24 mouse cellular contexts compared by ENCODE assay signal in the genomic region with DNA sequence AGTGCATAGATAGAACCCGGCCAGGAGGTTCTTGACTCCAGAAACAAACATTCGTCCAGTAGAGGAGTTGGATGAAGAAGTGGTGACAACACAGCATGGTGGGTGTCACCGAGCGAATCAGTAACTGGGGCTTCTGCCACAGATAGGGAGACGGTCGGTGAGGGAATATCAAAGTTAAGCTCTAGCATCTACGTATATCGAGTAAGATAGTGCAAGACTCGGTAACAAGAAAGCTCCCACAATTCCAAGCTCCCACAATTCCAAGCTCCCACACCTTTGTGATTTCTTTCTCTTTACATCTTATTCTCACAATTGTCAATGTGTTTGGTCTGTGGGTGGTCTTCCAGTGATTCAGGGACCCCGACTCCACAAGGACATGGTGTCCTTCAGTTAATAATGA.
A peak's percentile ranks its signal among the peaks of the same experiment; 100 is the strongest.
DNase-seq lines count a peak whose midpoint lies in the region; ATAC-seq lines count a peak whose summit lies in the region.
"Had no signal": no experiment of that assay in that cellular context is flagged by ENCODE, and none has a peak within 500 bp of the region (broad histone marks: within the 10 kb centered on the region; RNA-seq: fewer than 3 reads in every experiment).

No protein-coding gene starts in this region.

- intact Hi-C loops in left cerebral cortex, postnatal 25 days (cut with DNase I): no loop called here

- peak overlapping the region; percentile 19 for H3K4me2 ChIP-seq in liver, embryonic 12.5 days
- peak overlapping the region; percentile 28; the same call in 1 of the 2 replicates for H3K4me2 ChIP-seq in liver, embryonic 13.5 days
- H3K4me2 ChIP-seq: embryonic facial prominence, embryonic 12.5 days; embryonic facial prominence, embryonic 15.5 days; heart, embryonic 11.5 days; hindbrain, embryonic 14.5 days had no signal

- ATAC-seq in liver, embryonic 12.5 days: no peak
- ATAC-seq in liver, embryonic 13.5 days (ENCODE audit: low read depth): no peak
- ATAC-seq: CD4-positive, CD25-positive, alpha-beta regulatory T cell, adult 4 months; forebrain, embryonic 14.5 days; forebrain, postnatal 0 days; intestine, postnatal 0 days; Patski had no signal

- H3K36me3 ChIP-seq in liver, embryonic 12.5 days: no peaks in the 10 kb centered on the region
- no peaks in the 10 kb centered on the region for H3K36me3 ChIP-seq in liver, embryonic 13.5 days
- H3K36me3 ChIP-seq: embryonic facial prominence, embryonic 12.5 days; embryonic facial prominence, embryonic 15.5 days had no signal

- peaks cover 35% of the 10 kb centered on the region for H3K4me1 ChIP-seq in liver, embryonic 12.5 days
- peaks cover 30% of the 10 kb centered on the region for H3K4me1 ChIP-seq in liver, embryonic 13.5 days (replicated peaks)
- H3K4me1 ChIP-seq: embryonic facial prominence, embryonic 12.5 days; embryonic facial prominence, embryonic 15.5 days had no signal

- 76% methylated on average over 10 of the region's 10 CpGs for WGBS in liver, embryonic 12.5 days (ENCODE audit: insufficient replicate concordance)
- 71% methylated on average over 10 of the region's 10 CpGs for WGBS in liver, embryonic 13.5 days (ENCODE audit: insufficient replicate concordance)

- H3K9me3 ChIP-seq in liver, embryonic 12.5 days (replicated peaks): no peaks in the 10 kb centered on the region
- H3K9me3 ChIP-seq in liver, embryonic 13.5 days (replicated peaks): no peaks in the 10 kb centered on the region
- H3K9me3 ChIP-seq: embryonic facial prominence, embryonic 12.5 days; embryonic facial prominence, embryonic 15.5 days had no signal

- H3K4me3 ChIP-seq in liver, embryonic 12.5 days: no peak overlapping the region
- no peak overlapping the region for H3K4me3 ChIP-seq in liver, embryonic 13.5 days (replicated peaks)
- H3K4me3 ChIP-seq: embryonic facial prominence, embryonic 12.5 days; embryonic facial prominence, embryonic 15.5 days; erythroblast, embryonic 14.5 days; heart, adult 2 months had no signal

- DNase-seq in heart, adult 11 months: peak; percentile 5
- DNase-seq in heart, postnatal 4 days: no peak
- DNase-seq in liver: no peak
- DNase-seq in liver, embryonic 13.5 days: no peak
- no peak for DNase-seq in cerebellum, postnatal 25 days
- no peak for DNase-seq in left cerebral cortex, postnatal 25 days (ENCODE audit: low spot score in 2 of 2)
- DNase-seq: adrenal gland, postnatal 10 days; adrenal gland, postnatal 36 days; cerebellum, adult 18-20 months; cerebellum, adult 9-10 months; cerebellum, postnatal 14 days; forebrain, postnatal 0 days; gastrocnemius, postnatal 25 days; heart, adult 2 months had no signal

- no peak overlapping the region for H3K9ac ChIP-seq in liver, embryonic 12.5 days
- H3K9ac ChIP-seq in liver, embryonic 13.5 days: no peak overlapping the region
- H3K9ac ChIP-seq: embryonic facial prominence, embryonic 12.5 days; embryonic facial prominence, embryonic 15.5 days; forebrain, postnatal 0 days; hindbrain, embryonic 14.5 days had no signal

- no peaks in the 10 kb centered on the region for H3K27me3 ChIP-seq in liver, embryonic 12.5 days (replicated peaks)
- no peaks in the 10 kb centered on the region for H3K27me3 ChIP-seq in liver, embryonic 13.5 days
- H3K27me3 ChIP-seq: embryonic facial prominence, embryonic 12.5 days; embryonic facial prominence, embryonic 15.5 days; Patski had no signal

- H3K27ac ChIP-seq in liver, embryonic 12.5 days: no peak overlapping the region
- H3K27ac ChIP-seq in liver, embryonic 13.5 days: peak overlapping the region; percentile 47; the same call in 1 of the 2 replicates
- H3K27ac ChIP-seq: embryonic facial prominence, embryonic 12.5 days; embryonic facial prominence, embryonic 15.5 days; heart, adult 2 months; hindbrain, embryonic 14.5 days had no signal
